Mouse (Mus musculus) E14TG2a.4 (cell line): ENCODE measurements around the gene Timmdc1.

Source experiments
- CTCF ChIP-seq: conservative IDR thresholded peaks from 2 replicates; pipeline ENCODE4 v1.5.1; 2014; ENCODE audit warnings: low read length
- NANOG ChIP-seq: IDR thresholded peaks from 2 replicates; pipeline ENCODE4 v1.6.1; 2014; ENCODE audit warnings: borderline replicate concordance, low read length, mixed read lengths
- POU5F1 ChIP-seq: IDR thresholded peaks from 2 replicates; pipeline ENCODE4 v1.6.1; 2014; ENCODE audit warnings: low read length, borderline replicate concordance

DNA sequence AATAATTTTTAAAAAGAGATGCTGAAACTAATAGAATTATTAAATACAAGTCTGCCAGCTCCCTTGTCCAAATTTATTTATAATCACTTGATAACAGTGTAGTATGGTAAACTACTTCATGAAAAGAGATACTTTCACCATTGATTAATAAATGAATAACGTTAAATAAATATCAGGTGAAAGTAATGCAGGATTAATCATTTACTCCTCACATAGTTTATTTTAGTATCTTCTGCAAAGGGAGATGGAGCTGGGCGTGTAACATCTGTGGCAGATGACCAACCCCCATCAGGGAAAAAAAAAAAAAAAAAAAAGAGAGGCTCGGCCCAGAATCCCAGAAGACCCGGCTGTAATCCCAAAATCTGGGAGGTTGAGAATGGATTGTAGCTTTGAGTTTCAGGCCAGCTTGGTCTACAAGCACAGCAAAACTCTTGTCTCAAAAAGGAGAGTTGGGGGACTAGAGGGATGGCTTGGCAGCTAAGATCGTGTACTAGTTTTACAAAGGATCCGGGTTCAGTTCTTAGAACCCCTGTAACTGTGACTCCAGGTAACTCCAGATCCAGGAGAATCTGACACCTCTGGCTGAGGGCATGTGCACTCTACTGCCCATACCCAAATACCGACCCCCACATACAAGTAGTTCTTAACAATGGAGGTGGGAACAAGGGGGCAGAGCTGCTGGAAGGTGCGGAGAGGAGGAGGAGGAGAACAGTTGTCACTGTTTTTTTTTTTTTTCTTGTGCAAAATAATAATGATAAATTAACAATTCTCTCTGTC, 1.1 kb downstream of the Timmdc1 start:
- TF ChIP-seq CTCF (no peak), POU5F1 (no peak), NANOG (no peak)
